Mouse (Mus musculus): ENCODE results near the gene Gm20425.

GRCm38 (mm10) chr9:103224721-103225120, 5.4 kb downstream of the Gm20425 start:
- TF ChIP-seq ZC3H11A (IDR thresholded peaks at IDR 0.05; ENCODE audit: borderline replicate concordance, low read depth, low read length) (no peak), HCFC1 (IDR thresholded peaks at IDR 0.05; ENCODE audit: borderline replicate concordance, insufficient read depth, low read length) (no peak), ZNF384 (IDR thresholded peaks at IDR 0.05; ENCODE audit: low read depth, low read length) (no peak)

Data from ES-E14 (cell line).